Mouse (Mus musculus): ENCODE results near the gene Lgi4. TPM values are rescaled to one million over a fixed set of nuclear protein-coding genes. Genes with fewer than 3 reads are reported as not detected.

The Lgi4 gene
- total RNA-seq, 2 experiments from 2014 or later: 6.8 to 6.9 TPM

- no peak for DNase-seq (ENCODE audit: low spot score in 2 of 2)
These were observed 41.6 kb downstream of the Lgi4 start for GRCm38 (mm10) chr7:31100786-31101185.

- DNase-seq (ENCODE audit: low spot score in 2 of 2): peak in 1 of 2 experiments; percentile 43
These were observed 46.1 kb downstream of the Lgi4 start for GRCm38 (mm10) chr7:31105061-31105768.

DNA sequence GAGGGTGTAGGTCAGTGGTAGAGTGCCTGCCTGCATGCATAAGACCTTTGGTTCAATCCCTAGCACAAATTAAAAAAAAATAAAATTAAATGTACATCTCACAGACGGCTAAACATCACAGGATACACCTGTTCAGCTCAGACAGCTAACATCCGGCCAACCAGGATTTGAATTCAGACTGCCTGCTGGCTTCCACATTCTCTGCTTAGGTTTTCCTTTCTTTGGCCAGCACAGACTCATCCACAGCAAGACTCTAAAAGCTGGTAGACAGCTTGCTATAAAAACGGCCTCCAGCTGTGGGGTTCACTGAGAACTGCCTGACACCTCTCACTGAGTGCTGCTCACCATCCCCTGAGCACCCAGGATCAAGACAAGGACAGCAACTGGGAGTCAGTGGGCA is 47.0 kb downstream of the Lgi4 start:
- DNase-seq (ENCODE audit: low spot score in 2 of 2): no peak

- no peak for DNase-seq (ENCODE audit: low spot score in 2 of 2)
These were observed 48.6 kb downstream of the Lgi4 start for GRCm38 (mm10) chr7:31107781-31108180.

- no peak for DNase-seq (ENCODE audit: low spot score in 2 of 2)
These were observed 49.9 kb downstream of the Lgi4 start for GRCm38 (mm10) chr7:31109091-31109490.

- no peak for DNase-seq (ENCODE audit: low spot score in 2 of 2)
These were observed 50.7 kb downstream of the Lgi4 start for GRCm38 (mm10) chr7:31109796-31110195.

DNA sequence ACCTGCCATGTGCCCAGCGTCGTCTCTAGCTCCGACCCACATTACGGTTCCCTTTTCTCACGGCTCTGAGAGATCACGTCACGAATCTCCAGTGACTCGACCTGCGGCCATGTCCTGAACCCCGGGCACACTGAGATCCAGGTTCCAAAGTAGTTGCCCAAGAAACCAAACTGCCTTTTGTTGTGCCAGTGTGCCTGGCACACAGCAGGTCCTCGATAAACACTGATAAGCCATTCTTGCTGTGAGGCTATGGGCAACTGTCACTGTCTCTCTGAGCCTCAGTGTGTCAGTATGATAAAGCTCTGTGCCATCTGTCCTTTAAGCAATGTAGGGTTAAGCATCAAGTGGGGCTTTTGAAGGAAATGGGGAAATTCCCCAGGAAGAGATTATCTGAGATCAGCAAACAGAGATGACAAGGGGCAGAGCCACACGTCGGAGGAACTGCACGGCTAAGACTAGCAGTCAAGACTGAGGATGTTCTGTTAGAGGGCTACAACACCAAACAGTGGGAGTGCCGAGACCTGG is 51.8 kb downstream of the Lgi4 start:
- no peak for DNase-seq (ENCODE audit: low spot score in 2 of 2)

DNA sequence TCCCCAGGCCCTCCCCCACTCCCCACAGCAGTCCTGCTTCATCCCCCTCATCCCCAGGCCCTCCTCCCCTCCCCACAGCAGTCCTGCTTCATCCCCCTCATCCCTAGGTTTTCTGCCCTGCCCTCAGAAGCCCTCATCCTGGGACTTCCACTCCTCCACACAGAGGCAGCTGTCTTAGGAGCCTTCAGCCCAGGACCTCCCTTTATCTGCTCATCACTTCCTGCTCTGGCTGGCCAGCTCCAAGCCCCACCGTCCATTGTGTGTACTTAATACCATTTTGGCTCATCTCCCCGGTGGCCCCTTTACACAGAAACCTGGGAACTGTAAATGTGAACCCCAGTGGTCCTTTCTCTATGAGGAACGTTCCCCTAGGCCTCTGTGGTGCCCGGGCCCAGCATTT is 52.9 kb downstream of the Lgi4 start:
- DNase-seq (ENCODE audit: low spot score in 2 of 2): no peak

GRCm38 (mm10) chr7:31113800-31114199 is 54.7 kb downstream of the Lgi4 start:
- DNase-seq (ENCODE audit: low spot score in 2 of 2): no peak

DNA sequence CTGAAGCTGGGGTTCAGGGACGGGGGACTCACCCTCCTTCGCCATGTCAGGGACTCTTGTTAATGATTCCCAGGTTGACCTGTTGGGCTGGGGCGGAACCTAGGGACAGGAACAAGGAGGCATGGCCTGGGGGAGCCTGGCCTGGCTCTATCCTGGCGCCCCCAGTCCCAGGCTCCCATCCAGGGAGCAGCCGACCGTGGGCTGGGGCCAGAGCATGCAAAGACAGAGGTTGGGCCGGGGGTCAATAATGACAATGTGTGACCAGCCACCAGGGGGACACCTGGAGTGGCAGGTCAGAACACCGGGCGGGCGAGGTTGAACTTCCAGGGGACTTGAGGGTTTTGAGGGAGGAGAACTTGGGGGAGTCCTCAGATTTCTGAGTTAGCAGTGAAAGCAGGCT is 55.5 kb downstream of the Lgi4 start:
- no peak for DNase-seq (ENCODE audit: low spot score in 2 of 2)

DNA sequence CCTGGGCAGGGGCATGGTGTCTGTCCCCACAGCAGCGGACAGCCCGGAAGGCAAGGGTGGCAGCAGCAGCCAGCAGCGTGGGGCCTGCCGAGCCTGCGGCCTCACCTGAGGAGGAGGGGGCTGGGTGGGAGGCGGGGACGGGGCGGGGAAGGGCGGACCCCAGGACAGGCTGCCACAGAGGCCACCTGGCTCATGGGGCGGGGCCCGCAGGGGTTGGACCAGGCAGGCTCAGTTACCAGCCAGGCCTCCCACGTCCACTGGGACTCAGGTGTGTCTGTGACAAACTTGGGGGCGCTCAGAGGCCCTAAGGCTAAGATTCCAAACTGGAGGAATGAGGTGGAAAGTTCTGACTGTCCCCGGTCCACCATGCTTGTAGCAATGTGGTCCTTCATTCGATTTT is 56.0 kb downstream of the Lgi4 start, which contains the start of gene Hpn:
Hpn (minus strand) TSS at position 109 of the 400 bp plus-strand sequence.
- DNase-seq (ENCODE audit: low spot score in 2 of 2): no peak

DNA sequence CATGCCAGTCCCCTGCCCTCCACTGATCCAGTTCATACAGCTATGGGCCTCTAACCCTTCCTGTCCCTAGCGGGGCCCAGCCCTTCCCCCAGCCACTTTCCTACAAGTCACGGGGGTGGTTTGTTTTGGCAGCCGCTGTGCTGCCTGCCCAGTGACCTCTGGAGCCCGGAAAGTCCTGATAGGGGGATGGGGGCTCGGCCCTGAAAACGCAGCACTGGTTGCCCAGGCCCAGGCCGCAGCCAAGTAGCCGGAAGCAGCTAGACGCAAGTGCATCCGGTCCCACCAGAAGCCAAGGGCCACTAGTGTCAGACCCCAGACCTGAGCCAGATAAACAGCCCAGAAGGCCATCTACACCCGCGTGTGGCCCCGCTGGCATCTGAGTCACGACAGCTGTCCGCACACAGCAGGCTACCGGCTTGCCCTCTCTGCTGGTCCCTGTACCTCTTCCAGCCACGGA is 56.5 kb downstream of the Lgi4 start:
- DNase-seq (ENCODE audit: low spot score in 2 of 2): peak in 1 of 2 experiments; percentile 45

DNA sequence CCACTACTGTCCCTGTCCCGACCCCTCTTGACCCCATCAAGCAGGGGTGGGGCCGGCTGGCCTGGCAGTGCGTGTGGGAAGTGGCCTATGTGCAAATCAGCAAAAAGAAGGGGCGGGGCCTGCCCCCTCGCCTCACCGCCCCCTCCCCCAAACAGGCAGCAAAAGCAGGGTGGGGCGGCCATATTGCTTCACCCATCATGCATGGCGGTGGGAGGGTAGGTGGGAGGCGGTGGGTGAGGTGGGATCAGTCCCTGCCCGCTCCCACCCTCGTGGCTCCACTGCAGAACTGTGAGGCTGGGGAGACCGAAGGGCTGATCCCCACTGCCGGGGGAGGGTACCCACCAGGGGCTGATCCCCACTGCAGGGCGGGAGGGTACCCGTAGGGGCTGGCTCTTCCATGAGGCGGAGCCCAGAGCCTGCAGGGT is 57.6 kb downstream of the Lgi4 start:
- DNase-seq (ENCODE audit: low spot score in 2 of 2): no peak

DNA sequence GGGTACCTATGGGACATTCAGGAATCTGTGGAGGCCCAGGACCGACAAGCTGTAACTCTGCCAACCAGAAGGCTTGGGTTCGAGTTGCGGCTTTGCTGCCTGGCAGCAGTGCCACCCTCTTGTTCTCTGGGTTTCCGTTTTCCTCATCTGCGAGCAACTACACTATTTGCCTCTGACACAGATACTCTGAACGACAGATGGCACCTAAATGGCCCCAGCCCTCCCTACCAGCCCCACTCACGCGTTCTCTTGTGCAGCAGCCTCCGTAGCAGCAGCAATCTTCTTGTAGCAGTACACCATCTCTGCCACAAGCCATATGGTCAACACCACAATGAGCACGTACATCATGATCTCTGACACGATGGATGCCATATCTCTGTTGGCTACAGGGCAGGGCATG is 58.3 kb downstream of the Lgi4 start:
- DNase-seq (ENCODE audit: low spot score in 2 of 2): no peak

DNA sequence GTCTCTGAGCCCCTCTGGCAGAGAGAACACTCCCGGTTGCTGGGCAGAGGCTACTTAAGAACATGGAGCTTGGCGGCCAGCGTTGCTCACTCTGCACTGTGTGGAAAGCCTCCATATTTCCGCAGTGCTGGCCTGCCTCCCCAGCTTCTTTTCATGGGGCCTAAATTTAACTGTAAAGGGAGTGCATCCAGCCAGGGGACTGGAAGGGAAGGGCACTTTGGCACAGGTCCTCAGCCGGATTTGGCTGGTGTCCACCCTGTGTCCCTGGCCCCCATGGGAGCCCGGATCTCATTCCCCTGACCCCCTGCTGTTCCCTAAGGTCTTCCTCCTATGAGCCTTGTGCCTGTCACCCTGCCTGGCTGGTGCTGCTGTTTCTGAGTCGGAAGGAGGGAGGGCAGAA is 59.3 kb downstream of the Lgi4 start:
- DNase-seq (ENCODE audit: low spot score in 2 of 2): no peak

DNA sequence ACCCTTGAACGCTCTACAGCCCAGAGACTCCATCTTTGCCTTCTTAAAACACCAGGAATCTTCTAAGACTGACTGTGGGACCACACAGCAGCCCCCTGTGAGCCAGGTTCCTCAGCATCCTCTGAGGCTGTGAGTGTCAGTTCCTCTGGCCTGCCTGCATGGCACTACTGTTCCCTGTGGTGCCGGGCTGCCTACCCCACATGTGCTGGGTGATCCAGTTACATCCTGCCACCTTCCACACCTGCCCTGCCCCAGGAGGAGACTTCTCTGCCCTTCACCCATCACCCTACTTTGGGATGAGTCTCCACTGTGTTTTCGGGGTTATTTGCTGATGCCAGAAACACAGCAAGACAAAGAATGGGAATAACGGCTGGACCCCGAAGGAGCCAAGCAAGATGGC is 60.4 kb downstream of the Lgi4 start:
- no peak for DNase-seq (ENCODE audit: low spot score in 2 of 2)

Small RNA genes lying within 50 kb of the gene (microRNA-seq; reads per million reads assigned to microRNA genes)
- not detected for gene Mir7050

Other genes starting within 250 kb of the Lgi4 start
- gene Ffar2, start 235.6 kb upstream of the Lgi4 start, total RNA-seq (2021): 1 to 10 TPM; 2.7 to 2.9 TPM
- gene Ffar3, start 203.2 kb upstream of the Lgi4 start, total RNA-seq (2021): 1 to 10 TPM in 1 of 2 experiments, under 1 TPM in 1; 0.37 to 1.6 TPM
- gene Ffar1, start 197.8 kb upstream of the Lgi4 start, total RNA-seq (2021): under 1 TPM in 1 of 2 experiments, not detected in 1; 0.59 TPM
- gene Cd22, start 179.0 kb upstream of the Lgi4 start, total RNA-seq (2021): under 1 TPM; 0.73 to 0.90 TPM
- gene Mag, start 144.5 kb upstream of the Lgi4 start, total RNA-seq (2021): 1 to 10 TPM in 1 of 2 experiments, under 1 TPM in 1; 0.45 to 1.4 TPM
- 10 to 100 TPM in 1 of 2 experiments, under 1 TPM in 1; 0.84 to 12.5 TPM for gene Hamp2, start 134.7 kb upstream of the Lgi4 start, total RNA-seq (2021)
- gene Hamp, start 115.3 kb upstream of the Lgi4 start, total RNA-seq (2021): 10 to 100 TPM in 1 of 2 experiments, 1 to 10 TPM in 1; 2.3 to 36.9 TPM
- 100 to 1,000 TPM; 113 to 125 TPM for gene Usf2, start 102.5 kb upstream of the Lgi4 start, total RNA-seq (2021)
- 10 to 100 TPM; 15.2 to 17.6 TPM for gene Lsr, start 85.9 kb upstream of the Lgi4 start, total RNA-seq (2021)
- gene Fam187b, start 85.6 kb upstream of the Lgi4 start, total RNA-seq (2021): under 1 TPM; 0.68 to 0.98 TPM
- gene Fxyd5, start 16.9 kb upstream of the Lgi4 start, total RNA-seq (2021): 10 to 100 TPM; 30.0 to 31.2 TPM
- 10 to 100 TPM in 1 of 2 experiments, 1 to 10 TPM in 1; 8.9 to 13.3 TPM for gene Fxyd7, start 7.9 kb upstream of the Lgi4 start, total RNA-seq (2021)
- 100 to 1,000 TPM; 141 to 173 TPM for gene Fxyd1, start 2.1 kb upstream of the Lgi4 start, total RNA-seq (2021)
- 1 to 10 TPM; 2.0 to 5.9 TPM for gene Fxyd3, start 17.4 kb downstream of the Lgi4 start, total RNA-seq (2021)
- 10 to 100 TPM; 18.2 to 25.4 TPM for gene Hpn, start 55.9 kb downstream of the Lgi4 start, total RNA-seq (2021)
- gene Scn1b, start 67.7 kb downstream of the Lgi4 start, total RNA-seq (2021): 10 to 100 TPM; 10.8 to 10.9 TPM
- 10 to 100 TPM; 55.4 to 58.7 TPM for gene Gramd1a, start 96.6 kb downstream of the Lgi4 start, total RNA-seq (2021)
- not detected for gene Scgb2b2, start 231.2 kb downstream of the Lgi4 start, total RNA-seq (2021)
- gene Scgb1b2, start 232.5 kb downstream of the Lgi4 start, total RNA-seq (2021): not detected